Mouse (Mus musculus) adrenal gland, postnatal 25 days (tissue): Measurements from ENCODE around the gene Srd5a2. TPM values are rescaled to one million over a fixed set of nuclear protein-coding genes. Genes with fewer than 3 reads are reported as not detected.

Experiments used
- DNase-seq: peaks from one replicate; pipeline ENCODE4 v3.0.0; 2021; ENCODE audit warnings: mixed read lengths
- total RNA-seq: library from RNA; stranded (reverse); gene quantifications from 2 replicates; pipeline ENCODE4 v1.2.3, GENCODE M21; 2021

Gene Srd5a2
- total RNA-seq, 1 experiment from 2014 or later = 154 TPM

- DNase-seq = no peak
Observed at GRCm38 (mm10) chr17:73985936-73986335, 61.8 kb downstream of the Srd5a2 start.

GRCm38 (mm10) chr17:73984508-73984907 lies 63.2 kb downstream of the Srd5a2 start:
- DNase-seq = no peak

- DNase-seq = no peak
Observed at GRCm38 (mm10) chr17:73982871-73983270, 64.8 kb downstream of the Srd5a2 start.

- no peak for DNase-seq
Observed at GRCm38 (mm10) chr17:73976066-73976465, 71.7 kb downstream of the Srd5a2 start.

GRCm38 (mm10) chr17:73972648-73973047 lies 75.1 kb downstream of the Srd5a2 start:
- DNase-seq = no peak

- no peak for DNase-seq
Observed at GRCm38 (mm10) chr17:73971291-73971690, 76.4 kb downstream of the Srd5a2 start.

GRCm38 (mm10) chr17:73970361-73971027 lies 77.2 kb downstream of the Srd5a2 start:
- peak; percentile 39 for DNase-seq

Other genes starting within 250 kb of the Srd5a2 start
- gene Ehd3, start 243.8 kb downstream of the Srd5a2 start, total RNA-seq = 65.6 and 72.0 TPM in 2 replicates
- gene Xdh, start 97.7 kb downstream of the Srd5a2 start, total RNA-seq = 446 and 487 TPM in 2 replicates
- gene Memo1, start 247.6 kb upstream of the Srd5a2 start, total RNA-seq = 111 and 128 TPM in 2 replicates